Mouse (Mus musculus): ENCODE data around the gene Spsb1. TPM values are rescaled to one million over a fixed set of nuclear protein-coding genes. Genes with fewer than 3 reads are reported as not detected.

Gene Spsb1
- polyA plus RNA-seq, 1 experiment, result 28.5 TPM

GRCm38 (mm10) chr4:149855892-149856807 lies 98.7 kb downstream of the Spsb1 start:
- DNase-seq (ENCODE audit: low read depth), result no peak

GRCm38 (mm10) chr4:149855180-149855891 lies 99.5 kb downstream of the Spsb1 start:
- DNase-seq (ENCODE audit: low read depth), result no peak

GRCm38 (mm10) chr4:149854770-149855169 lies 100.1 kb downstream of the Spsb1 start:
- no peak for DNase-seq (ENCODE audit: low read depth)

GRCm38 (mm10) chr4:149854301-149854708 lies 100.5 kb downstream of the Spsb1 start:
- no peak for DNase-seq (ENCODE audit: low read depth)

DNA sequence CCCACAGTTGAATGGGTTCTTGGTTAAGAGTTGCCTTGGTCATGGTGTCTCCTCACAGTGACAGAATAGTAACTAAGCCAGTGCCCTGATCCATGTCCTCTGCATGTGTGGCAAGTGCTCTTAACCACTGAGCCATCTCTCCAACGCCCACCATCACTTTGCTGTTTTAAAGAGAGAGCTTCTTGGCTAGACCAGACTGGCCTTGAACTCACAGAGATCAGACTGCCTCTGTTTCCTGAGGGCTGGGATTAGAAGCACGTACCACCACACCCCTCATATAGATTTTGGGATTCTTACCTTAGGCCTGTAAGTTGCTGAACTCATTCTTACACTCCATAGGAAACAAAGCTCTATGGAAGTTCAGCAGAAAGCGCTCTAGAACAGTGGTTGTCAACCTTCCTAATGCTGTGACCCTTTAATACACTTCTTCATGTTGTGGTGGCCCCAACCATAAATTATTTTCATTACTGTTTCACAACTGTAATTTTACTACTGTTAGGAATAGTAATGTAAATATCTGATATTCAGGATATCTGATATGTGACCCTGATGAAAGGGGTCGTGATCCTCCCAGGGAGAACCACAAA lies 101.1 kb downstream of the Spsb1 start:
- no peak for DNase-seq (ENCODE audit: low read depth)

DNA sequence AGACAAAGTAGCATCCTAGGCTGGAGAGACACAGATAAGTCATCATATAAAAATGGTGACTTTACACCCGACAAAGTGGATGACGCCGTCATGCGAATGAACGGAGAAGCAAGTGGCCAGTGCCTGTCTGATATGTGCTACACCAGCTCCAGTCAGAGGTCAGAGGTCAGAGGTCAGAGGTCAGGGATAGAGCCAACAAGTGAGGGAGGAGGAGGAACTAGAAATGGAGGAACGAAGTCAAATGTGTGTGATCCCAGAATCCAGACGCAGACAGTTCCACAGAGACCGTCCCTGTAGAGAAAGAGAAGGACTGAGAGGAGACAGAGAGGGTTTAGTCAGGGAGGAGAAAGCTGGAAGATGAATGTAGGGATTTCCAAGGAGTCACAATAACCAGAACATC lies 103.3 kb downstream of the Spsb1 start:
- DNase-seq (ENCODE audit: low read depth), result no peak

DNA sequence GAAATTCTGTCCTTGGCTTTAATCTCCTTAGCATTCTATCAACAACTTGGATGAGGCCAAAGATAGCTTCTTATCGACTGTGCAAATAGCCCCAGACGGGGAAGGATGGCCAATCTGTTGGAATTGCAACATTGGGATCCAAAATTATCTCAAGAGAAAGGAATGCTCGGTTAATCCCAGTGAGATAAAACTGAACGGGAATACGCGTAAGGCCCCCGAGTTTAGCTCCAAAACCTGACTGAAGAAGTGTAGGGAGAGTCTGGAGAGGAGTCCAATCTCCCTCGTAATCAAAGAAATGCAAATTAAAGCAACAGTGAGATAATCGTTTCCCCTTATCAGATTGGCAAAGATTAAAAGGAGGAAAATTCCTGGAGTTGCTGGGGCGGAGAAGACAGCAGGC lies 104.2 kb downstream of the Spsb1 start:
- DNase-seq (ENCODE audit: low read depth), result no peak

DNA sequence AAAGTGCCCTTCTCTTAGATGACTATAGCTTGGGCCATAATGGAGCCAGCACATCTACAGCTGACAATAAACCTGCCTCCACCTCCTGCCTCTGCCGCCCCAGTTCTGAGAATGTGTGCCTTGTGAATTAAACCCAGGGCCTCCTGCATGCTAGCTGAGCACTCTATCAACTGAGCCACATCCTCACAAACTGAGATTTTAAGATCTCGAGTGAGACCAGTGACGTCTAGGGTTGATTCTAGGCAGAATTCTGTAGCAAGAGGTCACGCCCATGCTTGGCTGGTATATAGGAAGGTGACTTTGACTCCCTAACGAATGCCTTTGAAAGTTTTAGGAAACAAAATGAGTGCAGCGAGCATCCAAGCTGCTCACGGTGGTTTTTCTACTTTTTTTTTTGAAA lies 104.8 kb downstream of the Spsb1 start:
- DNase-seq (ENCODE audit: low read depth), result no peak

DNA sequence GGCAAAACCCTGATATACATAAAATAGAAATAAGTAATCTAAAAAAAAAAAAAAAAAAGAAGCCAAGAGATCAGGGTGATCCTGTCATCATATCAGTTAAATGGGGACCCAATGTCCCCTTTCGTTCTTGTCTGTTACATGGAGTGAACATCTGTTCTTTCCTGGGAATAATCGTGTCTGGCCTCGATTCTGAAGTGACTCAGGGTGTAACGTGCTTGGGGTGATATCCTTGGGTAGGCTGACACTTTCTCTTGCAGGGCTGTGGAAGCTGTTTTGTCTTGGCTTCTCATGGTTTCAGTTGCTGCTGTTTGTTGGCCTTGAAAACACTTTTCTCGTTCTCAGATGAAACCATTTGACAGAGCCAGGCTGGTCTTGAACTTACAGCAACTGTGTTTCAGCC lies 105.8 kb downstream of the Spsb1 start:
- no peak for DNase-seq (ENCODE audit: low read depth)

DNA sequence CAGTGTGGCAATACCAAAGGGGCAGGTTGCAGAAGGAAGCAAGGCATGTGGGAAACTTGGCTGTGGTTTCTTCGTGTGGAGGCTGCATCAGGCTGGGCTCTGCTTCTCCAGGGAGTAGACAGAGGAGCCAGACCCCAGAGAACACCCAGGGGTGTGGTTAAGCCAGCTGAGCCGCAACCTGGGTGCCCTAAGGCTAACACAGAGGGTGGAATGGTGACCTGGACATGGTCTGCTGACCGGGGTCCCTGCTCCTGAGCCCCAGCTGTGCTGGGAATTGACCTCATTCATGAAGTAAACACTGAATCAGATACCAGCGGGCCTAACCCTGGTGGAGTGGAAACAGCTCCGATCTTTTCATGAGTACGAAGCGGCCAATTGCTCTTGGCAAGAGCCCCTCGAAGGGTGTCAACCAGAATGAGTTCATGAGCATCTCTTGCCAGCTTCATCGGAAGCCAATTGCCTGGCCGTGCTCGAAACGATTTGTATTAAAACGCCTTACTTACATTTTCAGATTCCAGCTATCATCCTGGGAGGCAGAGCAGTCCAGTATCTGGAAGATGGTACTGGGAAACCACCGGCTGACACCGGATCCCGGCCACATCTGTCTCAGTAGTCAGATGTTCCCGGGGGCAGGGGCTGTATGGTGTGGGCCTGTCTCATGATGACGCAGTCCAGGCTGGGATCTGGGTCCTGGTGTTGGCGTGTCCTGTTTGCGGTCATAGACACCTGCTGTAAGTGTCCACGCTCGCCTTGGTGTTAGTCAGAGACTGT lies 107.8 kb downstream of the Spsb1 start:
- DNase-seq (ENCODE audit: low read depth), result no peak

Other genes with a start within 250 kb of the Spsb1 start
- 28.5 and 34.2 TPM in 2 replicates for gene Tmem201, start 217.0 kb downstream of the Spsb1 start, polyA plus RNA-seq (2012; rRNA removed)
- gene Slc25a33, start 180.8 kb downstream of the Spsb1 start, polyA plus RNA-seq (2012; rRNA removed), result 12.9 and 14.0 TPM in 2 replicates
- 129 and 141 TPM in 2 replicates for gene H6pd, start 54.0 kb upstream of the Spsb1 start, polyA plus RNA-seq (2012; rRNA removed)
- 7.0 TPM in 2 replicates for gene Gpr157, start 132.3 kb upstream of the Spsb1 start, polyA plus RNA-seq (2012; rRNA removed)
- gene Slc2a5, start 164.2 kb upstream of the Spsb1 start, polyA plus RNA-seq (2012; rRNA removed), result 35.9 and 41.7 TPM in 2 replicates
- 0.11 TPM in 1 of 2 replicates, not detected in the other for gene Slc2a7, start 193.9 kb upstream of the Spsb1 start, polyA plus RNA-seq (2012; rRNA removed)
- 0.07 TPM in 1 of 2 replicates, not detected in the other for gene Car6, start 246.3 kb upstream of the Spsb1 start, polyA plus RNA-seq (2012; rRNA removed)

Measured in gonadal fat pad, adult 2 months (tissue).